7 mouse cellular contexts compared by ENCODE assay signal in the genomic region with DNA sequence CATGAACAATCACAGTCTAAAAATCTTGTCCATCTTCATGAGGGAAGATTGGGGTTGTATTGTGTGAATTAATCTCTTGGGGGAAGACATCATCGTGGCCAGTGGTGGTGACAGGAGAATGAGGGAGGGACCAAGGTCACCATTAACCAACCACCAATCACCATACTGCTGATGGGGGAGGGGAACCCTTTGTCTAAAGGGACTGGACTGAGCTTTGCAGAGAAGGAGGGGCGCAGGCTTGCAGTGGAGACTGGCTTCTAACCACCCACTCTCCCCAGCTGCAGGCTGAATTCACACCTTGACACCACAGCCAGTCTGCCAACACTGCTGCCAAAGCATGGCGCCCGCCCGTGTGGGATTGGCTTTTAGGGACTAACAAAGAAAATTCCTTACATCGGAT. TPM values are rescaled to one million over a fixed set of nuclear protein-coding genes. Genes with fewer than 3 reads are reported as not detected.
DNase-seq lines count a peak whose midpoint lies in the region; ATAC-seq and TF ChIP-seq lines count a peak whose summit lies in the region.

No protein-coding gene starts in this region.

- H3K9me3 ChIP-seq in lung, embryonic 14.5 days (ENCODE audit: low read depth, low read length), result no peaks in the 10 kb centered on the region
- H3K9me3 ChIP-seq in embryonic facial prominence, embryonic 13.5 days, result no peaks in the 10 kb centered on the region
- no peaks in the 10 kb centered on the region for H3K9me3 ChIP-seq in intestine, embryonic 15.5 days

- no peak overlapping the region for H3K4me2 ChIP-seq in lung, embryonic 14.5 days
- H3K4me2 ChIP-seq in embryonic facial prominence, embryonic 13.5 days, result 0 out of 2 replicates have a peak overlapping the region, but pooled peaks have one; percentile 24
- H3K4me2 ChIP-seq in intestine, embryonic 15.5 days (replicated peaks), result peak overlapping the region; percentile 32

- H3K4me3 ChIP-seq in lung, embryonic 14.5 days (ENCODE audit: low read depth, low read length), result no peak overlapping the region
- no peak overlapping the region for H3K4me3 ChIP-seq in embryonic facial prominence, embryonic 13.5 days
- H3K4me3 ChIP-seq in intestine, embryonic 15.5 days (replicated peaks), result no peak overlapping the region

- no peaks in the 10 kb centered on the region for H3K4me1 ChIP-seq in lung, embryonic 14.5 days (ENCODE audit: insufficient read depth)
- peaks cover 5% of the 10 kb centered on the region for H3K4me1 ChIP-seq in embryonic facial prominence, embryonic 13.5 days
- peaks cover 16% of the 10 kb centered on the region for H3K4me1 ChIP-seq in intestine, embryonic 15.5 days (replicated peaks)

- no peak for TF ChIP-seq CTCF in lung, embryonic 14.5 days (IDR thresholded peaks at IDR 0.05; ENCODE audit: low read depth)

- ATAC-seq in lung, embryonic 14.5 days (ENCODE audit: insufficient read depth), result peak; percentile 56; the same call in 1 of the 2 replicates
- no peak for ATAC-seq in embryonic facial prominence, embryonic 13.5 days (ENCODE audit: insufficient number of reproducible peaks, insufficient read depth, low FRiP score, low TSS enrichment, low read depth)
- ATAC-seq in intestine, embryonic 15.5 days, result peak; percentile 52

- WGBS in lung, embryonic 14.5 days, result 51% methylated on average over 6 of the region's 6 CpGs
- WGBS in embryonic facial prominence, embryonic 13.5 days, result 58% methylated on average over 6 of the region's 6 CpGs
- 50% methylated on average over 6 of the region's 6 CpGs for WGBS in intestine, embryonic 15.5 days

- H3K9ac ChIP-seq in lung, embryonic 14.5 days, result no peak overlapping the region
- H3K9ac ChIP-seq in embryonic facial prominence, embryonic 13.5 days, result no peak overlapping the region
- H3K9ac ChIP-seq in intestine, embryonic 15.5 days, result no peak overlapping the region

- peak; percentile 25 for DNase-seq in lung, embryonic 14.5 days
- DNase-seq in lung, postnatal 10 days, result no peak
- peak; percentile 73 for DNase-seq in retina, embryonic 14.5 days (ENCODE audit: low spot score)
- DNase-seq in adrenal gland, postnatal 4 days (ENCODE audit: low spot score in 2 of 2), result no peak
- no peak for DNase-seq in gastrocnemius, postnatal 14 days

- H3K36me3 ChIP-seq in lung, embryonic 14.5 days (ENCODE audit: insufficient read depth), result peaks cover 3% of the 10 kb centered on the region; the same call in 1 of the 2 replicates
- peaks cover 30% of the 10 kb centered on the region for H3K36me3 ChIP-seq in embryonic facial prominence, embryonic 13.5 days
- no peaks in the 10 kb centered on the region for H3K36me3 ChIP-seq in intestine, embryonic 15.5 days

- no peaks in the 10 kb centered on the region for H3K27me3 ChIP-seq in lung, embryonic 14.5 days (ENCODE audit: insufficient read depth, low read length)
- H3K27me3 ChIP-seq in embryonic facial prominence, embryonic 13.5 days, result no peaks in the 10 kb centered on the region
- no peaks in the 10 kb centered on the region for H3K27me3 ChIP-seq in intestine, embryonic 15.5 days (replicated peaks)

- no peak overlapping the region for H3K27ac ChIP-seq in lung, embryonic 14.5 days (ENCODE audit: low read depth)
- no peak overlapping the region for H3K27ac ChIP-seq in embryonic facial prominence, embryonic 13.5 days
- H3K27ac ChIP-seq in intestine, embryonic 15.5 days, result no peak overlapping the region

- intact Hi-C loops in gastrocnemius, postnatal 14 days (cut with DNase I; ENCODE audit: low total_unique reads), result loop anchor here (5.0 kb wide), 2 partner anchors 311 to 406 kb away; a partner anchor contains a TSS

RNA-seq across cellular contexts. Expression of a gene that starts 24.7 kb away (rescaled TPM):
- polyA plus RNA-seq in lung, embryonic 14.5 days (2014; fragmentation: Nextera tagmentation; extraction: Ambion mirVana), result 1.9 and 3.4 TPM in 2 replicates
- 3.7 and 5.4 TPM in 2 replicates for polyA plus RNA-seq in embryonic facial prominence, embryonic 13.5 days (2015; fragmentation: Nextera tagmentation; extraction: Ambion mirVana)
- 4.3 TPM in 2 replicates for polyA plus RNA-seq in intestine, embryonic 15.5 days (2015; fragmentation: Nextera tagmentation; extraction: Ambion mirVana)
- total RNA-seq in adrenal gland, postnatal 4 days (2021), result 1 to 10 TPM; 8.4 to 8.8 TPM
- under 1 TPM; 0.93 to 0.96 TPM for total RNA-seq in gastrocnemius, postnatal 14 days (2021)

RNA-seq across cellular contexts. Expression of a gene that starts 24.8 kb away (rescaled TPM):
- 0.69 TPM in 1 of 2 replicates, not detected in the other for polyA plus RNA-seq in lung, embryonic 14.5 days (2014; fragmentation: Nextera tagmentation; extraction: Ambion mirVana)
- polyA plus RNA-seq in embryonic facial prominence, embryonic 13.5 days (2015; fragmentation: Nextera tagmentation; extraction: Ambion mirVana), result not detected in 2 replicates
- polyA plus RNA-seq in intestine, embryonic 15.5 days (2015; fragmentation: Nextera tagmentation; extraction: Ambion mirVana), result 0.93 TPM in 1 of 2 replicates, not detected in the other
- 1 to 10 TPM; 5.3 to 6.7 TPM for total RNA-seq in adrenal gland, postnatal 4 days (2021)
- total RNA-seq in gastrocnemius, postnatal 14 days (2021), result under 1 TPM in 1 of 2 experiments, not detected in 1; 0.51 TPM

RNA-seq across cellular contexts. Expression of a gene that starts 25.1 kb away (rescaled TPM):
- polyA plus RNA-seq in lung, embryonic 14.5 days (2014; fragmentation: Nextera tagmentation; extraction: Ambion mirVana), result 70.4 and 78.9 TPM in 2 replicates
- 88.0 and 91.3 TPM in 2 replicates for polyA plus RNA-seq in embryonic facial prominence, embryonic 13.5 days (2015; fragmentation: Nextera tagmentation; extraction: Ambion mirVana)
- 54.6 and 65.7 TPM in 2 replicates for polyA plus RNA-seq in intestine, embryonic 15.5 days (2015; fragmentation: Nextera tagmentation; extraction: Ambion mirVana)
- total RNA-seq in adrenal gland, postnatal 4 days (2021), result 10 to 100 TPM; 91.8 to 93.3 TPM
- total RNA-seq in gastrocnemius, postnatal 14 days (2021), result 10 to 100 TPM; 19.0 to 25.1 TPM

RNA-seq across cellular contexts. Expression of a gene that starts 56.1 kb away (rescaled TPM):
- polyA plus RNA-seq in lung, embryonic 14.5 days (2014; fragmentation: Nextera tagmentation; extraction: Ambion mirVana), result 3.6 and 3.7 TPM in 2 replicates
- polyA plus RNA-seq in embryonic facial prominence, embryonic 13.5 days (2015; fragmentation: Nextera tagmentation; extraction: Ambion mirVana), result 7.4 and 8.8 TPM in 2 replicates
- 7.4 and 7.6 TPM in 2 replicates for polyA plus RNA-seq in intestine, embryonic 15.5 days (2015; fragmentation: Nextera tagmentation; extraction: Ambion mirVana)
- 1 to 10 TPM; 6.7 to 9.4 TPM for total RNA-seq in adrenal gland, postnatal 4 days (2021)
- 1 to 10 TPM in 1 of 2 experiments, under 1 TPM in 1; 0.58 to 2.0 TPM for total RNA-seq in gastrocnemius, postnatal 14 days (2021)

Comparison
In these comparisons a context has a peak if more than half of its experiments do, and no peak if none do; other contexts are left out.
1. DNase-seq: peak in lung, embryonic 14.5 days (single experiment) and retina, embryonic 14.5 days (single experiment); none in lung, postnatal 10 days (single experiment), adrenal gland, postnatal 4 days (0 of 2) and gastrocnemius, postnatal 14 days (single experiment).